Mouse (Mus musculus): Measurements from ENCODE around the gene Pnma5. TPM values are rescaled to one million over a fixed set of nuclear protein-coding genes. Genes with fewer than 3 reads are reported as not detected.
A peak's percentile ranks its signal among the peaks of the same experiment; 100 is the strongest.

Gene Pnma5
- total RNA-seq, 2 experiments from 2014 or later: 0.20 to 0.48 TPM

GRCm38 (mm10) chrX:72986841-72987519, 49.9 kb downstream of the Pnma5 start, which contains the start of gene Zfp185:
Zfp185 (plus strand) TSS chrX:72987339.
- DNase-seq (ENCODE audit: low spot score in 2 of 2): peak in 1 of 2 experiments; percentile 5

GRCm38 (mm10) chrX:72985607-72986006, 51.3 kb downstream of the Pnma5 start:
- no peak for DNase-seq (ENCODE audit: low spot score in 2 of 2)

Small RNA genes lying within 50 kb of the gene (microRNA-seq; reads per million reads assigned to microRNA genes)
- 0 reads per million in 2 experiments for gene Mir2137

Other genes with a start within 250 kb of the Pnma5 start
- gene Gabrq, start 211.9 kb downstream of the Pnma5 start, total RNA-seq (2021): under 1 TPM; 0.36 to 0.89 TPM
- gene Cetn2, start 118.7 kb downstream of the Pnma5 start, total RNA-seq (2021): 10 to 100 TPM; 51.2 to 54.5 TPM
- gene Nsdhl, start 118.5 kb downstream of the Pnma5 start, total RNA-seq (2021): 10 to 100 TPM; 18.3 to 23.5 TPM
- 1 to 10 TPM; 1.3 to 1.4 TPM for gene Zfp185, start 49.8 kb downstream of the Pnma5 start, total RNA-seq (2021)
- 10 to 100 TPM; 16.0 to 19.9 TPM for gene Pnma3, start 27.7 kb upstream of the Pnma5 start, total RNA-seq (2021)
- gene Xlr4a, start 45.4 kb upstream of the Pnma5 start, total RNA-seq (2021): not detected
- gene Xlr3a, start 60.0 kb upstream of the Pnma5 start, total RNA-seq (2021): 1 to 10 TPM in 1 of 2 experiments, under 1 TPM in 1; 0.94 to 2.7 TPM
- gene Gm14685, start 79.9 kb upstream of the Pnma5 start, total RNA-seq (2021): 1 to 10 TPM; 2.3 to 3.2 TPM
- gene Xlr5b, start 111.7 kb upstream of the Pnma5 start, total RNA-seq (2021): not detected
- gene DXBay18, start 112.3 kb upstream of the Pnma5 start, total RNA-seq (2021): 1 to 10 TPM in 1 of 2 experiments, under 1 TPM in 1; 0.62 to 2.7 TPM
- gene Spin2d, start 139.9 kb upstream of the Pnma5 start, total RNA-seq (2021): not detected
- 10 to 100 TPM in 1 of 2 experiments, under 1 TPM in 1; 0.69 to 14.7 TPM for gene Xlr3b, start 155.1 kb upstream of the Pnma5 start, total RNA-seq (2021)
- 1 to 10 TPM in 1 of 2 experiments, not detected in 1; 1.2 TPM for gene Xlr4b, start 177.2 kb upstream of the Pnma5 start, total RNA-seq (2021)
- gene F8a, start 191.2 kb upstream of the Pnma5 start, total RNA-seq (2021): 10 to 100 TPM; 14.9 to 15.2 TPM
- under 1 TPM in 1 of 2 experiments, not detected in 1; 0.86 TPM for gene Xlr4c, start 206.0 kb upstream of the Pnma5 start, total RNA-seq (2021)
- not detected for gene Xlr3c, start 228.3 kb upstream of the Pnma5 start, total RNA-seq (2021)

All from layer of hippocampus, adult 18-20 months (tissue).